Mouse (Mus musculus) embryonic facial prominence, embryonic 15.5 days (tissue): ENCODE measurements around the gene Plppr3. TPM values are rescaled to one million over a fixed set of nuclear protein-coding genes. Genes with fewer than 3 reads are reported as not detected.

ENCODE experiments used
- ATAC-seq: fragments of 200-750 bp; cut with Nextera tagmentation; 2 replicates; pipeline ENCODE4 v1.8.0; 2017; ENCODE audit warnings: low read depth, moderate TSS enrichment; ENCODE audit not compliant: insufficient number of reproducible peaks, low FRiP score, low TSS enrichment
- H3K27ac ChIP-seq: fragments of 300-500 bp; sonication (generic); replicated peaks from 2 replicates; pipeline ENCODE4 v1.5.1; 2015; ENCODE audit warnings: mild to moderate bottlenecking, inconsistent platforms
- H3K27me3 ChIP-seq: fragments of 300-500 bp; sonication (generic); 2 replicates; pipeline ENCODE4 v1.6.1; 2015; ENCODE audit warnings: inconsistent platforms
- H3K36me3 ChIP-seq: fragments of 300-500 bp; sonication (generic); 2 replicates; pipeline ENCODE4 v1.6.1; 2015; ENCODE audit warnings: mild to moderate bottlenecking, inconsistent platforms
- H3K4me1 ChIP-seq: fragments of 300-500 bp; sonication (generic); 2 replicates; pipeline ENCODE4 v1.6.1; 2015; ENCODE audit warnings: inconsistent platforms
- H3K4me2 ChIP-seq: fragments of 300-500 bp; sonication (generic); replicated peaks from 2 replicates; pipeline ENCODE4 v1.6.1; 2015; ENCODE audit warnings: mild to moderate bottlenecking, inconsistent platforms
- H3K4me3 ChIP-seq: fragments of 300-500 bp; sonication (generic); replicated peaks from 2 replicates; pipeline ENCODE4 v1.5.1; 2015; ENCODE audit warnings: mild to moderate bottlenecking, inconsistent platforms
- H3K9ac ChIP-seq: fragments of 300-500 bp; sonication (generic); 2 replicates; pipeline ENCODE4 v1.6.1; 2015; ENCODE audit warnings: inconsistent platforms
- H3K9me3 ChIP-seq: fragments of 300-500 bp; sonication (generic); replicated peaks from 2 replicates; pipeline ENCODE4 v1.6.1; 2016; ENCODE audit warnings: inconsistent platforms
- WGBS: fragments of 180-500 bp; shearing (Covaris S2); methylation state at CpG from one replicate; pipeline ENCODE4 v1.1.7; 2015; 5-methylcytosine and 5-hydroxymethylcytosine counted together
- polyA plus RNA-seq: library from polyadenylated mRNA; unstranded; fragments of >200 nt; fragmentation: Nextera tagmentation; extraction: Ambion mirVana; gene quantifications from 2 replicates; pipeline ENCODE4 v1.2.1, GENCODE M21; 2015

The Plppr3 gene
- polyA plus RNA-seq, 1 experiment from 2014 or later = 68.2 TPM

- peak overlapping the region; percentile 91; the same call in 1 of the 2 replicates for H3K4me2 ChIP-seq
- H3K27ac ChIP-seq = peak overlapping the region; percentile 34; the same call in 1 of the 2 replicates
- no peaks in the 10 kb centered on the region for H3K9me3 ChIP-seq
- peaks cover 18% of the 10 kb centered on the region for H3K36me3 ChIP-seq
- ATAC-seq = no peak
- 56% methylated on average over 7 of the region's 7 CpGs for whole genome bisulfite sequencing
- peaks cover 57% of the 10 kb centered on the region for H3K4me1 ChIP-seq
- peak overlapping the region; percentile 0; the same call in 1 of the 2 replicates for H3K9ac ChIP-seq
- peaks cover 27% of the 10 kb centered on the region for H3K27me3 ChIP-seq
- no peak overlapping the region for H3K4me3 ChIP-seq
Measured at GRCm38 (mm10) chr10:79914948-79915596, 40.6 kb upstream of the Plppr3 start.

GRCm38 (mm10) chr10:79914131-79914947, 39.9 kb upstream of the Plppr3 start:
- WGBS = 69% methylated on average over 11 of the region's 11 CpGs
- Histone ChIP-seq H3K4me2 (no peak overlapping the region), H3K36me3 (peaks cover 18% of the 10 kb centered on the region), H3K27me3 (peaks cover 20% of the 10 kb centered on the region), H3K27ac (no peak overlapping the region), H3K4me3 (no peak overlapping the region), H3K9me3 (no peaks in the 10 kb centered on the region), H3K9ac (peak overlapping the region; percentile 0; the same call in 1 of the 2 replicates), H3K4me1 (peaks cover 58% of the 10 kb centered on the region)
- ATAC-seq = no peak

- Histone ChIP-seq H3K27me3 (peaks cover under 1% of the 10 kb centered on the region; the same call in 1 of the 2 replicates), H3K4me1 (peaks cover 49% of the 10 kb centered on the region), H3K27ac (no peak overlapping the region), H3K4me3 (no peak overlapping the region), H3K4me2 (no peak overlapping the region), H3K9me3 (no peaks in the 10 kb centered on the region), H3K36me3 (peaks cover 18% of the 10 kb centered on the region), H3K9ac (no peak overlapping the region)
- ATAC-seq = no peak
- 64% methylated on average over 20 of the region's 20 CpGs for WGBS
Measured at GRCm38 (mm10) chr10:79912412-79912811, 38.0 kb upstream of the Plppr3 start.

- ATAC-seq = no peak
Measured at GRCm38 (mm10) chr10:79910556-79910955, 36.1 kb upstream of the Plppr3 start, which contains the start of gene Gm26602. Gm26602 (plus strand) TSS chr10:79910856.

GRCm38 (mm10) chr10:79909092-79909922, 34.9 kb upstream of the Plppr3 start:
- 23% methylated on average over 14 of the region's 14 CpGs for WGBS
- H3K9me3 ChIP-seq = no peaks in the 10 kb centered on the region
- no peak overlapping the region for H3K9ac ChIP-seq
- ATAC-seq = peak; percentile 72
- peak overlapping the region; percentile 99 for H3K27ac ChIP-seq
- peak overlapping the region; percentile 46 for H3K4me2 ChIP-seq
- peaks cover 45% of the 10 kb centered on the region for H3K36me3 ChIP-seq
- peak overlapping the region; percentile 91 for H3K4me3 ChIP-seq
- peaks cover 27% of the 10 kb centered on the region for H3K4me1 ChIP-seq
- no peaks in the 10 kb centered on the region for H3K27me3 ChIP-seq

More at GRCm38 (mm10) chr10:79910556-79910955, 36.1 kb upstream of the Plppr3 start, which contains the start of gene Gm26602:
- no peaks in the 10 kb centered on the region for H3K27me3 ChIP-seq
- H3K36me3 ChIP-seq = peaks cover 32% of the 10 kb centered on the region
- WGBS = 92% methylated on average over 4 of the region's 4 CpGs
- no peak within 1 kb of the TSS for H3K4me2 ChIP-seq
- H3K9ac ChIP-seq = no peak within 1 kb of the TSS
- peaks cover 40% of the 10 kb centered on the region for H3K4me1 ChIP-seq
- H3K9me3 ChIP-seq = no peaks in the 10 kb centered on the region
- H3K27ac ChIP-seq = peak within 1 kb of the TSS; percentile 99
- H3K4me3 ChIP-seq = no peak within 1 kb of the TSS

- no peaks in the 10 kb centered on the region for H3K9me3 ChIP-seq
- peak within 1 kb of the TSS; percentile 91 for H3K4me3 ChIP-seq
- peaks cover 26% of the 10 kb centered on the region for H3K4me1 ChIP-seq
- 1% methylated on average over 52 of the region's 52 CpGs for WGBS
- peaks cover 50% of the 10 kb centered on the region for H3K36me3 ChIP-seq
- H3K9ac ChIP-seq = peak within 1 kb of the TSS; percentile 90
- peak within 1 kb of the TSS; percentile 99 for H3K27ac ChIP-seq
- peak within 1 kb of the TSS; percentile 46 for H3K4me2 ChIP-seq
- peak; percentile 95 for ATAC-seq
- no peaks in the 10 kb centered on the region for H3K27me3 ChIP-seq
Measured at GRCm38 (mm10) chr10:79908167-79909091, 34.0 kb upstream of the Plppr3 start, which contains the start of gene Med16. Med16 (minus strand) TSS chr10:79908923.

- WGBS = 92% methylated on average over 10 of the region's 10 CpGs
- H3K27ac ChIP-seq = no peak overlapping the region
- H3K4me2 ChIP-seq = no peak overlapping the region
- peaks cover 59% of the 10 kb centered on the region for H3K36me3 ChIP-seq
- H3K9ac ChIP-seq = no peak overlapping the region
- H3K27me3 ChIP-seq = no peaks in the 10 kb centered on the region
- H3K9me3 ChIP-seq = no peaks in the 10 kb centered on the region
- no peak overlapping the region for H3K4me3 ChIP-seq
- ATAC-seq = no peak
- peaks cover 19% of the 10 kb centered on the region for H3K4me1 ChIP-seq
Measured at GRCm38 (mm10) chr10:79907415-79907814, 33.0 kb upstream of the Plppr3 start.

- Histone ChIP-seq H3K27ac (no peak overlapping the region), H3K4me2 (no peak overlapping the region), H3K9ac (no peak overlapping the region), H3K4me3 (no peak overlapping the region), H3K4me1 (peaks cover 17% of the 10 kb centered on the region), H3K27me3 (no peaks in the 10 kb centered on the region), H3K36me3 (peaks cover 55% of the 10 kb centered on the region), H3K9me3 (no peaks in the 10 kb centered on the region)
- WGBS = 90% methylated on average over 9 of the region's 9 CpGs
- no peak for ATAC-seq
Measured at GRCm38 (mm10) chr10:79906712-79907111, 32.3 kb upstream of the Plppr3 start.

GRCm38 (mm10) chr10:79900951-79901410, 26.5 kb upstream of the Plppr3 start:
- Histone ChIP-seq H3K9ac (no peak overlapping the region), H3K27ac (no peak overlapping the region), H3K36me3 (peaks cover 79% of the 10 kb centered on the region), H3K9me3 (no peaks in the 10 kb centered on the region), H3K4me3 (no peak overlapping the region), H3K4me2 (no peak overlapping the region), H3K4me1 (no peaks in the 10 kb centered on the region), H3K27me3 (no peaks in the 10 kb centered on the region)
- 49% methylated on average over 2 of the region's 2 CpGs for WGBS
- ATAC-seq = no peak
